Mouse (Mus musculus): ENCODE results near the gene Cttnbp2. TPM values are rescaled to one million over a fixed set of nuclear protein-coding genes. Genes with fewer than 3 reads are reported as not detected.

The Cttnbp2 gene
- polyA plus RNA-seq, 1 experiment from 2014 or later: 6.0 TPM

GRCm38 (mm10) chr6:18372447-18373228 is 142.0 kb downstream of the Cttnbp2 start:
- H3K36me3 ChIP-seq (ENCODE audit: control insufficient read depth, insufficient read depth): no peaks in the 10 kb centered on the region
- peak overlapping the region; percentile 50 for H3K4me2 ChIP-seq (ENCODE audit: low read depth, low read length)
- H3K27me3 ChIP-seq (ENCODE audit: control insufficient read depth, insufficient read depth, low read length): no peaks in the 10 kb centered on the region
- no peaks in the 10 kb centered on the region for H3K9me3 ChIP-seq (replicated peaks; ENCODE audit: control insufficient read depth, low read length)
- no peak overlapping the region for H3K27ac ChIP-seq (ENCODE audit: low read length)
- no peak overlapping the region for H3K9ac ChIP-seq (ENCODE audit: low read length)
- 0 out of 2 replicates have a peak, but pooled peaks have one; percentile 55 for ATAC-seq (replicated peaks; ENCODE audit: extremely low read depth, insufficient read depth, low FRiP score)
- no peak overlapping the region for H3K4me3 ChIP-seq (ENCODE audit: low read length)
- 0 out of 2 replicates have a peak, but pooled peaks cover 2% of the 10 kb centered on the region for H3K4me1 ChIP-seq (ENCODE audit: control insufficient read depth, insufficient read depth, low read length)
- 23% methylated on average over 7 of the region's 7 CpGs for WGBS

GRCm38 (mm10) chr6:18369723-18370122 is 144.9 kb downstream of the Cttnbp2 start:
- Histone ChIP-seq H3K9ac (ENCODE audit: low read length) (no peak overlapping the region), H3K4me2 (ENCODE audit: low read depth, low read length) (no peak overlapping the region), H3K27ac (ENCODE audit: low read length) (no peak overlapping the region), H3K27me3 (ENCODE audit: control insufficient read depth, insufficient read depth, low read length) (no peaks in the 10 kb centered on the region), H3K4me1 (ENCODE audit: control insufficient read depth, insufficient read depth, low read length) (0 out of 2 replicates have a peak, but pooled peaks cover 2% of the 10 kb centered on the region), H3K4me3 (ENCODE audit: low read length) (no peak overlapping the region), H3K9me3 (replicated peaks; ENCODE audit: control insufficient read depth, low read length) (no peaks in the 10 kb centered on the region), H3K36me3 (ENCODE audit: control insufficient read depth, insufficient read depth) (no peaks in the 10 kb centered on the region)
- no peak for ATAC-seq (replicated peaks; ENCODE audit: extremely low read depth, insufficient read depth, low FRiP score)
- WGBS: 72% methylated on average over 4 of the region's 4 CpGs

GRCm38 (mm10) chr6:18369054-18369453 is 145.6 kb downstream of the Cttnbp2 start:
- Histone ChIP-seq H3K27me3 (ENCODE audit: control insufficient read depth, insufficient read depth, low read length) (no peaks in the 10 kb centered on the region), H3K4me1 (ENCODE audit: control insufficient read depth, insufficient read depth, low read length) (0 out of 2 replicates have a peak, but pooled peaks cover 2% of the 10 kb centered on the region), H3K4me3 (ENCODE audit: low read length) (no peak overlapping the region), H3K9me3 (replicated peaks; ENCODE audit: control insufficient read depth, low read length) (no peaks in the 10 kb centered on the region), H3K36me3 (ENCODE audit: control insufficient read depth, insufficient read depth) (no peaks in the 10 kb centered on the region), H3K9ac (ENCODE audit: low read length) (no peak overlapping the region), H3K4me2 (ENCODE audit: low read depth, low read length) (no peak overlapping the region), H3K27ac (ENCODE audit: low read length) (no peak overlapping the region)
- 83% methylated on average over 3 of the region's 3 CpGs for WGBS
- no peak for ATAC-seq (replicated peaks; ENCODE audit: extremely low read depth, insufficient read depth, low FRiP score)

- no peak for ATAC-seq (replicated peaks; ENCODE audit: extremely low read depth, insufficient read depth, low FRiP score)
- WGBS: 43% methylated on average over 5 of the region's 5 CpGs
- Histone ChIP-seq H3K36me3 (ENCODE audit: control insufficient read depth, insufficient read depth) (no peaks in the 10 kb centered on the region), H3K4me2 (ENCODE audit: low read depth, low read length) (no peak overlapping the region), H3K4me1 (ENCODE audit: control insufficient read depth, insufficient read depth, low read length) (no peaks in the 10 kb centered on the region), H3K9me3 (replicated peaks; ENCODE audit: control insufficient read depth, low read length) (no peaks in the 10 kb centered on the region), H3K4me3 (ENCODE audit: low read length) (no peak overlapping the region), H3K9ac (ENCODE audit: low read length) (no peak overlapping the region), H3K27me3 (ENCODE audit: control insufficient read depth, insufficient read depth, low read length) (no peaks in the 10 kb centered on the region), H3K27ac (ENCODE audit: low read length) (no peak overlapping the region)
Observed at GRCm38 (mm10) chr6:18362232-18362631, 152.4 kb downstream of the Cttnbp2 start.

- H3K4me3 ChIP-seq (ENCODE audit: low read length): no peak overlapping the region
- no peaks in the 10 kb centered on the region for H3K36me3 ChIP-seq (ENCODE audit: control insufficient read depth, insufficient read depth)
- no peak overlapping the region for H3K27ac ChIP-seq (ENCODE audit: low read length)
- no peaks in the 10 kb centered on the region for H3K4me1 ChIP-seq (ENCODE audit: control insufficient read depth, insufficient read depth, low read length)
- no peak overlapping the region for H3K4me2 ChIP-seq (ENCODE audit: low read depth, low read length)
- H3K27me3 ChIP-seq (ENCODE audit: control insufficient read depth, insufficient read depth, low read length): no peaks in the 10 kb centered on the region
- no peaks in the 10 kb centered on the region for H3K9me3 ChIP-seq (replicated peaks; ENCODE audit: control insufficient read depth, low read length)
- no peak overlapping the region for H3K9ac ChIP-seq (ENCODE audit: low read length)
- ATAC-seq (replicated peaks; ENCODE audit: extremely low read depth, insufficient read depth, low FRiP score): no peak
Observed at GRCm38 (mm10) chr6:18360955-18361354, 153.7 kb downstream of the Cttnbp2 start.

- Histone ChIP-seq H3K9ac (ENCODE audit: low read length) (no peak overlapping the region), H3K4me3 (ENCODE audit: low read length) (no peak overlapping the region), H3K27ac (ENCODE audit: low read length) (no peak overlapping the region), H3K4me1 (ENCODE audit: control insufficient read depth, insufficient read depth, low read length) (no peaks in the 10 kb centered on the region), H3K4me2 (ENCODE audit: low read depth, low read length) (no peak overlapping the region), H3K9me3 (replicated peaks; ENCODE audit: control insufficient read depth, low read length) (no peaks in the 10 kb centered on the region), H3K36me3 (ENCODE audit: control insufficient read depth, insufficient read depth) (no peaks in the 10 kb centered on the region), H3K27me3 (ENCODE audit: control insufficient read depth, insufficient read depth, low read length) (no peaks in the 10 kb centered on the region)
- ATAC-seq (replicated peaks; ENCODE audit: extremely low read depth, insufficient read depth, low FRiP score): no peak
- 61% methylated on average over 1 of the region's 1 CpGs for WGBS
Observed at GRCm38 (mm10) chr6:18360154-18360553, 154.5 kb downstream of the Cttnbp2 start.

- WGBS: 55% methylated on average over 3 of the region's 3 CpGs
- no peaks in the 10 kb centered on the region for H3K4me1 ChIP-seq (ENCODE audit: control insufficient read depth, insufficient read depth, low read length)
- no peak overlapping the region for H3K9ac ChIP-seq (ENCODE audit: low read length)
- no peak overlapping the region for H3K27ac ChIP-seq (ENCODE audit: low read length)
- H3K36me3 ChIP-seq (ENCODE audit: control insufficient read depth, insufficient read depth): no peaks in the 10 kb centered on the region
- no peak for ATAC-seq (replicated peaks; ENCODE audit: extremely low read depth, insufficient read depth, low FRiP score)
- no peaks in the 10 kb centered on the region for H3K27me3 ChIP-seq (ENCODE audit: control insufficient read depth, insufficient read depth, low read length)
- H3K4me3 ChIP-seq (ENCODE audit: low read length): no peak overlapping the region
- no peak overlapping the region for H3K4me2 ChIP-seq (ENCODE audit: low read depth, low read length)
- H3K9me3 ChIP-seq (replicated peaks; ENCODE audit: control insufficient read depth, low read length): no peaks in the 10 kb centered on the region
Observed at GRCm38 (mm10) chr6:18349153-18349858, 165.3 kb downstream of the Cttnbp2 start.

GRCm38 (mm10) chr6:18344272-18344671 is 170.4 kb downstream of the Cttnbp2 start:
- H3K4me3 ChIP-seq (ENCODE audit: low read length): no peak overlapping the region
- 70% methylated on average over 2 of the region's 2 CpGs for WGBS
- H3K36me3 ChIP-seq (ENCODE audit: control insufficient read depth, insufficient read depth): no peaks in the 10 kb centered on the region
- no peak overlapping the region for H3K4me2 ChIP-seq (ENCODE audit: low read depth, low read length)
- no peaks in the 10 kb centered on the region for H3K9me3 ChIP-seq (replicated peaks; ENCODE audit: control insufficient read depth, low read length)
- no peak overlapping the region for H3K27ac ChIP-seq (ENCODE audit: low read length)
- H3K9ac ChIP-seq (ENCODE audit: low read length): no peak overlapping the region
- H3K4me1 ChIP-seq (ENCODE audit: control insufficient read depth, insufficient read depth, low read length): no peaks in the 10 kb centered on the region
- no peaks in the 10 kb centered on the region for H3K27me3 ChIP-seq (ENCODE audit: control insufficient read depth, insufficient read depth, low read length)
- ATAC-seq (replicated peaks; ENCODE audit: extremely low read depth, insufficient read depth, low FRiP score): no peak

- Histone ChIP-seq H3K9me3 (replicated peaks; ENCODE audit: control insufficient read depth, low read length) (no peaks in the 10 kb centered on the region), H3K27ac (ENCODE audit: low read length) (no peak overlapping the region), H3K36me3 (ENCODE audit: control insufficient read depth, insufficient read depth) (no peaks in the 10 kb centered on the region), H3K4me3 (ENCODE audit: low read length) (no peak overlapping the region), H3K4me2 (ENCODE audit: low read depth, low read length) (no peak overlapping the region), H3K9ac (ENCODE audit: low read length) (no peak overlapping the region), H3K27me3 (ENCODE audit: control insufficient read depth, insufficient read depth, low read length) (no peaks in the 10 kb centered on the region), H3K4me1 (ENCODE audit: control insufficient read depth, insufficient read depth, low read length) (no peaks in the 10 kb centered on the region)
- ATAC-seq (replicated peaks; ENCODE audit: extremely low read depth, insufficient read depth, low FRiP score): no peak
Observed at GRCm38 (mm10) chr6:18338307-18338706, 176.3 kb downstream of the Cttnbp2 start.
